Mouse (Mus musculus) thymus, postnatal 25 days (tissue): Measurements from ENCODE around the gene Myh1.

Experiments
- DNase-seq: peaks from one replicate; pipeline ENCODE4 v3.0.0; 2022

Myh1 gene

GRCm38 (mm10) chr11:67199752-67200151 is at the start of gene Myh1:
Myh1 (plus strand) TSS chr11:67200052.
- no peak for DNase-seq

DNA sequence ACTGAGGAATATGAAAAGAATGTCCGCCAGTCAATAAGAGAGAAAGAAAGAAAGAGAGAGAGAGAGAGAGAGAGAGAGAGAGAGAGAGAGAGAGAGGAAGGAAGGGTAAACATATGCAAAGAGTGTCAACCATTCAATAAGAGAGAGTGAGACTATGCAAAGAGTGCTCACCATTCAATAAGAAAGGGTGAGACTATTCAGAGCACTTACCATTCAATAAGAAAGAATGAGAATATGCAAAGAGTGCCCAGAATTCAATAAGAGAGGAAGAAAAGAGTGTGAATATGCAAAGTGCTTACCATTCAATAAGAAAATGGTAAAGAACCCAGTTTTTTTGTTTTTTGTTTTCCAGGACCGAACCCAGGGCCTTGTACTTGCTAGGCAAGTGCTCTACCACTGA is 49.6 kb upstream of the Myh1 start:
- DNase-seq: no peak

DNA sequence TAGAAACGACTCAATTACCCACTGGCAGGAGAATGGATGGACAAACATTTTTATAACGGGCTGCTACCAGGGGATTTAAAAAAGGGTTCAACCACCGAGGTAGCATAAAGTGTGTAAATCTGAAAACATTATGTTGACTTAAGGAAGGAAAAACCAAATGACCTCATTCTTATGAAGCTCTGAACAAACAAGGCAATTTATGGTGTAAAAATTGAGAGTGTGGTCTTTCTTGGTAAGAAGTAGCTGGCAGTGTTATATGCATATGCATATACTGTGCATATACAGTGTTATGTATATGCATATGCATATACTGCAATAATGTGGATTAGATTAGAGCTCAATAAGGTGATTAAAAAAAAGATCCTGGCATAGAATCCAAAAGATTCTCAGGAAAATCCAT is 48.7 kb upstream of the Myh1 start:
- DNase-seq: no peak

DNA sequence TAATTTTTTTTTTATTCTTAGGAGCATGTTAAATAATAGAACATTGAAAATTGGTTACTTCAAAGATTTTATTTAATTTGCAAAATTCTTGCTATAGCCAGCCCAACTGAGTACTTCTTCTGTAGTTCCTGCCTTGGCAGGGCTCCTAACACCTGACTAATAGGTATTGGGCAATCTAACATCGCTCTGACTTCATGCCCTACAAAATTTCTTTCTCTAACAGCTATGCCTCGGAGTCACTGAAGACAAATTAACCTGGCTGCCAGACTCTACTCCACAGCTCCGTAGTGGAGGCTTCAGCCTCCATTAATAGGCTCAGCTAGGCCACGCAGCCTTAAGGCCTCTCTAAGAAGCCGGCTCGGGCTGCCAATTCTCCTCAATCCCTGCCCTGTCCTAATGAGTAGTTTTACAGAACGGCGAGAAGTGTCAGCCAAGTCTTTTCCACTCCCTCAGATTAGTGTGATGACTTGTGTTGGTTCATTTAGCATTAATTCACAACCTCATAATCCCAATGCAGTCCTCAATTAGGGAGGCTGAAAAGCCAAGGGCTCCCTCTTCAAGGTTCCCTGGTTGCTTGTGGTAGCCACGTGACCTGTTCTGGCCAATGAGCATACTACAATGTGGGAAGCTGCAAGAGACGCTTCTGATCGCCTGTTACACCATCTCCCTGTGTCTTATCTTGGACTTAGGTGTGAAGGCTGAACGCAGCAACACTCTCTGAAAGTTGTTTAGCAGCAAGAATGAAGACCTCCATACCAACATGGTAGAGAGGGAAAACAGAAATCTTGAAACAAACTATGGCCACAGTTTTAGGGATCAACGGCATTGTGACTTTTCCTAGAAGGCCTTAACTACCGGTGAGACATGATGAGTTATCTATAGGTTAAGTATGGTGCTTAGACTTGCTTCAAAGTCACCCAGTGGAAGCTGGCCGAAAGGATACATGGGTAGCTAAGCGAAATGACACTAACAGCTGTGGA is 47.9 kb upstream of the Myh1 start:
- DNase-seq: no peak

- no peak for DNase-seq
These were observed 46.7 kb upstream of the Myh1 start for GRCm38 (mm10) chr11:67153123-67153522.

DNA sequence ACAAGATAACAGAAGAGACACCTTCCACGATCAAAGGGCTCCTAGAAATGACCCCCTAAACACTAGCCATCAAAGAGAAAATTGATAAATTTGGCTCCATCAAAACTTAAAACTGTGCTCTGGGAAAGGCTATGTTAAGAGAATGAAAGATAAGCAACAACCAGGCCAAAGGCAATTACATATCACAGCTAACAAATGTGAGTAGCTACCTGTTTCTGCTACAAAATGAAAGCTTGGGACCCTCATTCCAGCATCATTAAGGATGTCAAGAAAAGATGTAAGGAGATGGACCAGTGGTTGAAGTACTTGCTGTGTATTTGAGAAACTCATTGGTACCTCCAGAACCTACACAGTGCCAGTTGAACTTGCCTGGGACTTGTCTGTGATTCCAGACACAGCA is 46.0 kb upstream of the Myh1 start:
- no peak for DNase-seq

- DNase-seq: no peak
These were observed 44.2 kb upstream of the Myh1 start for GRCm38 (mm10) chr11:67155650-67156049.

- no peak for DNase-seq
These were observed 39.7 kb upstream of the Myh1 start for GRCm38 (mm10) chr11:67160131-67160530.

DNA sequence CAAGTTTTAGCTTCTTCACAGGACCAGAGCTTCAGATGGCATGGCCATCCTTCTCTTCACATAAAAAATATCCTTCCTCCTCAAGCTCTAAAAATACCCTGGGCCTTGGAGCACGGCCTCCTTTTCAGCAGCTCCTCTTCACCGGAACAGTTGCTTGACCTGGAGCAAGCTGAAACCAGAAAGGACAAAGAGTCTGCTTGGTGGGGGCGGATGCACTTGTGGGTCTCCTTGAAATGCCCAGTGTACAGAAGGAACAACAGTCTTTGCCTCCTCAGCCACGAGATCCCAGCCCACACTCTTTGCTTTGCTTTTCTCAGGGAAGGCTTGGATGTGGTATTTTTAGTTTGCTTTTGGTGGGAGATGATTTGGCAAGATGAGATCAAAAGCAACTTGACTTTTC is 36.2 kb upstream of the Myh1 start:
- no peak for DNase-seq

- no peak for DNase-seq
These were observed 35.0 kb upstream of the Myh1 start for GRCm38 (mm10) chr11:67164851-67165250.

DNA sequence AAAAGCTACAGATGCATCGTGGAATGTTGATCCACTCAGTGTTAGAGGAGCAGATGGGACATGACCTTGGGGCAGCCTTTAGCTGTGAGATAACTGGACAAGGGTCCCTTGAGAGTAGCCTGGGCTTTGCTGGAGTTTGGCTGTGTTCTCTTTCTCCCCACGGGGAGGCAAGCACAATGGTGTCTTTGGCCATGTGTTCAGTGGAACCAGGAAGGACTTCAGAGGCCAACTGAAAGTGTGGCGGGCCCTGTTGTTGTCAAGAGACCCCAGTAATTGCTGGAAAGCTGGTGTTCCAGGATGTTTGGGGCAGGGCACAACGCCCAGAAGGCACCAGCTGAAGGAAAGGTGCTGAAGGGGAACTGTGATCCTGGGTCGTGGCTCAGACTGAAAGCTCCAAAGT is 30.6 kb upstream of the Myh1 start:
- DNase-seq: no peak

DNA sequence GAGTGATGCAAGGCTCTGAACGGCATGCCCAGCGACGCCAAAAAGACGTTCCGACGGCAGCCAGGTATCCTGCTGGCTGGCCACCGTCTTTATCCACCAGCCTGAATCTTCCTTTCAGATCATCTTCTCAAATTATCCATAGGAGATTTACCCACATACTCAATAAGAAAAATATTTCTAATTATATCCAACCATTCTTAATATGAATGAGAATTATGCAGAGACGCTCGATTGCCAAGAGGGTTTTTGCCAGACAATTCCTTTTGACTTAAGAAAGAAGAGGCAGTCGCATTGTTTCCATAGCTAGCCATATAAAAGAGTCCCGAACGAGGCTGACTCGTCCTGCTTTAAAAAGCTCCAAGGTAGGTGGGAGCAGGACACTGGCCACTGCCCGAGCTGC is 29.1 kb upstream of the Myh1 start, which contains the start of gene Myh2:
Gene Myh2 (plus strand): TSS at position 301 of the 400 bp plus-strand sequence.
- no peak for DNase-seq

DNA sequence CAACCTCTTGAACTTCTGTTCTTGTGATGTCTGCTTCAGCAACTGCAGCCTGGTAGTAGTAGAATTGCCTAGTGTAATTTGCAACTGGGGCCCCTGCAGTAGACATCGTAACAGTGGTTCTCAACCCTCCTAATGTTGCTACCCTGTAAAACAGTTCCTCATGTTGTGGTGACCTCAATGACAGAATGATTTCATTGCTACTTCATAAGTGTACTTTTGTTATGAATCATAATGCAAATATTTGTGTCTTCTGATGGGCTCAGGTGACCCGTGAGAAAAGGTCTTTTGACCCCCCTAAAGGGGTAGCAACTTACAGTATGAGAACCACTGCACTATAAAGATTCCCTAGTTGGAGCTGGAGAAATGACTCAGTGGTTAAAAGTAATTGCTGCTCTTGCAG is 27.4 kb upstream of the Myh1 start:
- DNase-seq: no peak

- no peak for DNase-seq
These were observed 23.5 kb upstream of the Myh1 start for GRCm38 (mm10) chr11:67176376-67176775.

DNA sequence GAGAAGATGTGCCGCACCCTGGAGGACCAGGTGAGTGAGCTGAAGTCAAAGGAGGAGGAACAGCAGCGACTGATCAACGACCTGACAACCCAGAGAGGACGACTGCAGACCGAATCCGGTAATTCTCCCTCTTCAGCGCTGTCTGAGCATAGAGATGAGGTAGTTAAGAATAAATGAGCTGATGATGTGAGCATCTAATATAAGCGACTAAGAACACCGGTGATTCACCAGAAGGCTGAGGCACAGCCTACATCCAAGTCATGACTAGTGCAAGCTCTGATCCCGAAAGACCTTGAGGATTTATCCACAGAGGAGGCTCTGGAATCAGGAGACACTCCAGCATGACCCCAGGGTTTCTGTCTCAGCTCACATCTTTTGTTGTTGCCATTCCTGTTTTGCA is 9.5 kb upstream of the Myh1 start:
- DNase-seq: no peak

DNA sequence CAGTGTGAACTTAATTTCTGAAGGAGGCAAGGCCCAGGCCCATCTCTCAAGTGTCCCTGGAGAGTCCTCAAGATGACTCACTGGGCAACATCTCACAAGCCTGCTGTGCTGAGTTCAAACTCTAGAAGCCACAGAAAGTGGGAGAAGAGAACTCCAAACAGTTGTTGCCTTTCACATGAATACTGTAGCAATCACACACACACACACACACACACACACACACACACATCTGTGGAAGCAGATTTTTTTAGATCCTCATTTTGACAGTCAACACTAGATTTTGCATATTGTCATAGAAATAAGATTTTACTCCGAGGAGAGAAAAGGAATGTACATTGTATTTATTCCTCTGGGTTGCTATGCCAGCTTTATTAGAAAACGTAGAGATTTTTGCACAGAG is 9.0 kb upstream of the Myh1 start:
- DNase-seq: no peak

- DNase-seq: no peak
These were observed 8.4 kb upstream of the Myh1 start for GRCm38 (mm10) chr11:67191496-67191895.

- no peak for DNase-seq
These were observed 531 bp upstream of the Myh1 start for GRCm38 (mm10) chr11:67199321-67199720.

DNA sequence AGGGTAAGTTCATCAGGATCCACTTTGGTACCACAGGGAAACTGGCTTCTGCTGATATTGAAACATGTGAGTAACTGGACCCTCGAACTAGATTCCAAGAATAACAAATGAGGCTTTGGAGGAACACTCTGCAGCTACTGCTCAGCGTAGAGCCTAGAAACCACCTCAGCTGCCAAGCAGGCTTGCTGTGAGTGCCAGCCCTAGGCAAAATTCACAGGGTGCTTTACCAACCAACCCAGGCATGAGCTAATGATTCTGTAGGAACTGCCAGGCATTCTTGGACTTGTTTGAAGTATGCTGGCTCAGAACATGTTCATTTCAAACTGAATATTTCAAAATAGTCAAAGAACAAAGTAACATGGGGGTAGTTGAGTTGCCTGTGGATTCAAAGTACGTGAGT is 4.9 kb downstream of the Myh1 start:
- DNase-seq: no peak

DNA sequence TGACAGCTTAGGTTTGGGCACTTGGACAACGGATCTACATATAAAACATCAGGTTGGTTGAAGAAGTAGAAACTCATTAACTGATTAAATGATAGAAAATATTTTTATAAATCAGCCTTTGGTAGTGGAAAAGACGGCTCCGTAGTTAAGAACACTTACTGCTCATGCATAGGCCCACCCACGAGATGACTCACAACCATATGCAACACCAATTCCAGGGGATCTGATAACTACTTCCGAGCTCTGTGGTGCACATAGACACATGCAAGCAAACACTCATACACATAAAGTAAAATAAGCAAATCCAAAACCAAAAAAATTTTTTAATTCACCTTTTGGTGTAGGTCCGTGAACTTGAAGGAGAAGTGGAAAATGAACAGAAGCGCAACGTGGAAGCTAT is 22.0 kb downstream of the Myh1 start:
- no peak for DNase-seq

DNA sequence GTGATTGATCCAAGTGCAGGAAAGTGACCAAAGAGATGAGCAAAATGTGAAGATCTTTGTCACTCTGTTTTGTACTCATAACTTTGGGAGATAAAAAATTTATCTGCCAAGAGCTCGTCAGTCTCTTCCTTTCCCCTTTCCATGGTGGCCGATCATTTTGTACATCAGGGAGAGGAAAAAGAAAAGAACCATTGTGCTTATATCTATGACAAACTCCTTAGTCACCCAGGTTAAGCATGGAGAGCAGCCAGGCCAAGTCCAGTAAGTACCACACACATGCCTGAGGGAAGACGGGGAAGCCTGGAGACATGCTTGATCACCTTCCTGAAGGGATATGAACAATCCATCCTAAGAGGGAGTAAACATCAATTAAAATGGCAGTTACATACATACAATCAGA is 24.6 kb downstream of the Myh1 start:
- DNase-seq: no peak

GRCm38 (mm10) chr11:67228731-67229130 is 28.9 kb downstream of the Myh1 start:
- no peak for DNase-seq

GRCm38 (mm10) chr11:67229166-67229565 is 29.3 kb downstream of the Myh1 start:
- DNase-seq: no peak

GRCm38 (mm10) chr11:67229946-67230345 is 30.1 kb downstream of the Myh1 start:
- no peak for DNase-seq
